Mouse (Mus musculus) stomach, embryonic 14.5 days (tissue): ENCODE measurements around the gene Fam102a. TPM values are rescaled to one million over a fixed set of nuclear protein-coding genes. Genes with fewer than 3 reads are reported as not detected.

Source experiments
- ATAC-seq: fragments of 200-750 bp; cut with Nextera tagmentation; 2 replicates; pipeline ENCODE4 v1.8.0; 2017; ENCODE audit warnings: low read depth, moderate TSS enrichment; ENCODE audit not compliant: insufficient number of reproducible peaks, insufficient read depth, low FRiP score
- H3K27ac ChIP-seq: fragments of 300-500 bp; sonication (generic); 2 replicates; pipeline ENCODE4 v1.5.1; 2014; ENCODE audit warnings: mild to moderate bottlenecking, low read length, moderate library complexity, mixed read lengths
- H3K27me3 ChIP-seq: fragments of 300-500 bp; sonication (generic); 2 replicates; pipeline ENCODE4 v1.6.1; 2014; ENCODE audit warnings: low read length, control low read depth, mixed read lengths; ENCODE audit not compliant: control insufficient read depth, insufficient read depth
- H3K36me3 ChIP-seq: fragments of 300-500 bp; sonication (generic); 2 replicates; pipeline ENCODE4 v1.6.1; 2014; ENCODE audit warnings: mild to moderate bottlenecking, control low read depth, low read length, moderate library complexity, mixed read lengths; ENCODE audit not compliant: control insufficient read depth, insufficient read depth
- H3K4me1 ChIP-seq: fragments of 300-500 bp; sonication (generic); 2 replicates; pipeline ENCODE4 v1.6.1; 2014; ENCODE audit warnings: low read length, control low read depth, mixed read lengths; ENCODE audit not compliant: control insufficient read depth, insufficient read depth
- H3K4me2 ChIP-seq: fragments of 300-500 bp; sonication (generic); replicated peaks from 2 replicates; pipeline ENCODE4 v1.6.1; 2014; ENCODE audit warnings: low read depth, low read length, control low read depth
- H3K4me3 ChIP-seq: fragments of 300-500 bp; sonication (generic); 2 replicates; pipeline ENCODE4 v1.5.1; 2014; ENCODE audit warnings: low read depth, low read length, control low read depth
- H3K9ac ChIP-seq: fragments of 300-500 bp; sonication (generic); replicated peaks from 2 replicates; pipeline ENCODE4 v1.6.1; 2014; ENCODE audit warnings: low read depth, mild to moderate bottlenecking, control low read depth, low read length, moderate library complexity, mixed read lengths
- H3K9me3 ChIP-seq: fragments of 300-500 bp; sonication (generic); 2 replicates; pipeline ENCODE4 v1.6.1; 2016; ENCODE audit warnings: low read depth, low read length, control low read depth; ENCODE audit not compliant: control insufficient read depth
- WGBS: fragments of 180-500 bp; shearing (Covaris S2); extraction: QIAGEN DNeasy Blood & Tissue Kit; methylation state at CpG from one replicate; pipeline ENCODE4 v1.1.7; 2014; 5-methylcytosine and 5-hydroxymethylcytosine counted together
- polyA plus RNA-seq: library from polyadenylated mRNA; unstranded; fragments of >200 nt; fragmentation: Nextera tagmentation; extraction: Ambion mirVana; gene quantifications from 2 replicates; pipeline ENCODE4 v1.2.1, GENCODE M21; 2014

Gene Fam102a
- polyA plus RNA-seq, 1 experiment from 2014 or later = 10.6 TPM

GRCm38 (mm10) chr2:32505536-32505935 lies 29.6 kb upstream of the Fam102a start:
- WGBS = 98% methylated on average over 2 of the region's 2 CpGs
- H3K9me3 ChIP-seq = peaks cover 4% of the 10 kb centered on the region; the same call in 1 of the 2 replicates
- no peak overlapping the region for H3K4me3 ChIP-seq
- H3K4me2 ChIP-seq = no peak overlapping the region
- H3K36me3 ChIP-seq = no peaks in the 10 kb centered on the region
- no peak for ATAC-seq
- H3K27ac ChIP-seq = no peak overlapping the region
- H3K9ac ChIP-seq = no peak overlapping the region
- H3K27me3 ChIP-seq = no peaks in the 10 kb centered on the region
- peaks cover 16% of the 10 kb centered on the region for H3K4me1 ChIP-seq

GRCm38 (mm10) chr2:32506673-32507668 lies 28.2 kb upstream of the Fam102a start:
- Histone ChIP-seq H3K27ac (peak overlapping the region; percentile 27; the same call in 1 of the 2 replicates), H3K4me2 (no peak overlapping the region), H3K9ac (no peak overlapping the region), H3K4me3 (no peak overlapping the region), H3K4me1 (peaks cover 15% of the 10 kb centered on the region), H3K9me3 (peaks cover 4% of the 10 kb centered on the region; the same call in 1 of the 2 replicates), H3K36me3 (no peaks in the 10 kb centered on the region), H3K27me3 (no peaks in the 10 kb centered on the region)
- WGBS = 60% methylated on average over 22 of the region's 22 CpGs
- ATAC-seq = no peak

GRCm38 (mm10) chr2:32507906-32508305 lies 27.2 kb upstream of the Fam102a start:
- Histone ChIP-seq H3K36me3 (no peaks in the 10 kb centered on the region), H3K9ac (no peak overlapping the region), H3K4me3 (no peak overlapping the region), H3K4me1 (peaks cover 16% of the 10 kb centered on the region), H3K9me3 (peaks cover 4% of the 10 kb centered on the region; the same call in 1 of the 2 replicates), H3K27me3 (no peaks in the 10 kb centered on the region), H3K4me2 (no peak overlapping the region), H3K27ac (no peak overlapping the region; the same call in 1 of the 2 replicates)
- ATAC-seq = peak; percentile 53
- WGBS = 58% methylated on average over 9 of the region's 9 CpGs

- no peaks in the 10 kb centered on the region for H3K36me3 ChIP-seq
- no peak overlapping the region for H3K4me2 ChIP-seq
- H3K27ac ChIP-seq = peak overlapping the region; percentile 66; the same call in 1 of the 2 replicates
- no peak for ATAC-seq
- WGBS = 27% methylated on average over 4 of the region's 4 CpGs
- peaks cover 17% of the 10 kb centered on the region for H3K4me1 ChIP-seq
- H3K9me3 ChIP-seq = peaks cover 4% of the 10 kb centered on the region; the same call in 1 of the 2 replicates
- no peak overlapping the region for H3K9ac ChIP-seq
- H3K27me3 ChIP-seq = no peaks in the 10 kb centered on the region
- H3K4me3 ChIP-seq = no peak overlapping the region
Measured at GRCm38 (mm10) chr2:32509287-32509686, 25.8 kb upstream of the Fam102a start.

GRCm38 (mm10) chr2:32509896-32510295 lies 25.2 kb upstream of the Fam102a start:
- Histone ChIP-seq H3K4me2 (no peak overlapping the region), H3K4me1 (peaks cover 17% of the 10 kb centered on the region), H3K9ac (no peak overlapping the region), H3K4me3 (no peak overlapping the region), H3K27me3 (no peaks in the 10 kb centered on the region), H3K9me3 (peaks cover 4% of the 10 kb centered on the region; the same call in 1 of the 2 replicates), H3K27ac (peak overlapping the region; percentile 66), H3K36me3 (no peaks in the 10 kb centered on the region)
- 42% methylated on average over 8 of the region's 8 CpGs for WGBS
- no peak for ATAC-seq

- Histone ChIP-seq H3K4me2 (no peak overlapping the region), H3K4me1 (peaks cover 15% of the 10 kb centered on the region), H3K4me3 (no peak overlapping the region), H3K27me3 (no peaks in the 10 kb centered on the region), H3K27ac (no peak overlapping the region), H3K9me3 (no peaks in the 10 kb centered on the region), H3K9ac (no peak overlapping the region), H3K36me3 (no peaks in the 10 kb centered on the region)
- no peak for ATAC-seq
- WGBS = 76% methylated on average over 7 of the region's 7 CpGs
Measured at GRCm38 (mm10) chr2:32512592-32512991, 22.5 kb upstream of the Fam102a start.

GRCm38 (mm10) chr2:32514335-32514734 lies 20.8 kb upstream of the Fam102a start:
- H3K4me3 ChIP-seq = no peak overlapping the region
- H3K9ac ChIP-seq = no peak overlapping the region
- no peak overlapping the region for H3K4me2 ChIP-seq
- H3K36me3 ChIP-seq = no peaks in the 10 kb centered on the region
- ATAC-seq = no peak
- H3K4me1 ChIP-seq = peaks cover 11% of the 10 kb centered on the region
- no peak overlapping the region for H3K27ac ChIP-seq
- no peaks in the 10 kb centered on the region for H3K27me3 ChIP-seq
- H3K9me3 ChIP-seq = no peaks in the 10 kb centered on the region
- WGBS = 36% methylated on average over 6 of the region's 6 CpGs

GRCm38 (mm10) chr2:32517233-32517867 lies 17.8 kb upstream of the Fam102a start:
- Histone ChIP-seq H3K36me3 (no peaks in the 10 kb centered on the region), H3K9ac (no peak overlapping the region), H3K4me1 (0 out of 2 replicates have a peak, but pooled peaks cover 4% of the 10 kb centered on the region), H3K9me3 (no peaks in the 10 kb centered on the region), H3K4me2 (no peak overlapping the region), H3K4me3 (no peak overlapping the region), H3K27me3 (no peaks in the 10 kb centered on the region), H3K27ac (no peak overlapping the region)
- 86% methylated on average over 4 of the region's 4 CpGs for WGBS
- ATAC-seq = no peak
